Mouse (Mus musculus): Measurements from ENCODE around the gene Kdm2a. TPM values are rescaled to one million over a fixed set of nuclear protein-coding genes. Genes with fewer than 3 reads are reported as not detected.

Kdm2a gene
- total and polyA plus RNA-seq, 3 experiments, result 46.1 to 98.7 (median 73.9) TPM

DNA sequence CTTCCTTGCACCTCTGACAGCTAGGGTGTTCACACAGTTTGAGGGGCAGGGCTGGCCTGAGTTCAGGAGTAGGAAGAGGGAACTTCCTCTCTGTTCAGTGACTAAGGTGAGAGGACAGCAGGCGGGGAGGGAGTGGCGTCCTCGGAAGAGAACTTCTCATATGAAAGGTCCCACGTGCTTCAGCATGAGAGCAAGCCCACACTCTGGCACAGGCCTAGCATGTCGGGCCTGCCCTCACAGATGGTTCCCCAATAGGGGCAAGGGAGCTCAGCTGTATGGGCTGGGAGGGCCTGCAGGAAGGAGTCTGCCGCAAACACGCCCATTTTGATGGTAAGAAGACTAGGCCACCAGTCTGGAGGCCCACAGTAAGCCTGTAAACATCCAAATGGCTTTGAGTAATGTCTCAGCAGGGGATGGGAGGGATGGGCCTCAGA is 97.8 kb downstream of the Kdm2a start:
- ATAC-seq (ENCODE audit: extremely low read depth, insufficient number of reproducible peaks, low FRiP score, poor library complexity, severe bottlenecking) (peak; percentile 86), DNase-seq (ENCODE audit: low spot score) (peak; percentile 56)
- peaks cover 99% of the 10 kb centered on the region for H3K4me1 ChIP-seq (ENCODE audit: insufficient read depth, low read depth, low read length)
- no peaks in the 10 kb centered on the region for H3K27me3 ChIP-seq (ENCODE audit: insufficient read depth, low read length)
- TF ChIP-seq POLR2AphosphoS5 (IDR thresholded peaks at IDR 0.05; ENCODE audit: insufficient replicate concordance, low read depth, low read length) (no peak), TAL1 (conservative IDR thresholded peaks at IDR 0.05; ENCODE audit: low read depth, low read length) (no peak), GATA2 (IDR thresholded peaks at IDR 0.05; ENCODE audit: borderline replicate concordance, low read depth, low read length) (no peak), GATA1 (IDR thresholded peaks at IDR 0.05; ENCODE audit: borderline replicate concordance, low read length) (no peak), CTCF (IDR thresholded peaks at IDR 0.05; ENCODE audit: low read depth, low read length) (no peak)
- H3K36me3 ChIP-seq (replicated peaks), result peaks cover 84% of the 10 kb centered on the region
- peak overlapping the region; percentile 50; the same call in 1 of the 2 replicates for H3K4me3 ChIP-seq (ENCODE audit: low read depth, low read length)
- H3K9me3 ChIP-seq (replicated peaks), result no peaks in the 10 kb centered on the region

DNA sequence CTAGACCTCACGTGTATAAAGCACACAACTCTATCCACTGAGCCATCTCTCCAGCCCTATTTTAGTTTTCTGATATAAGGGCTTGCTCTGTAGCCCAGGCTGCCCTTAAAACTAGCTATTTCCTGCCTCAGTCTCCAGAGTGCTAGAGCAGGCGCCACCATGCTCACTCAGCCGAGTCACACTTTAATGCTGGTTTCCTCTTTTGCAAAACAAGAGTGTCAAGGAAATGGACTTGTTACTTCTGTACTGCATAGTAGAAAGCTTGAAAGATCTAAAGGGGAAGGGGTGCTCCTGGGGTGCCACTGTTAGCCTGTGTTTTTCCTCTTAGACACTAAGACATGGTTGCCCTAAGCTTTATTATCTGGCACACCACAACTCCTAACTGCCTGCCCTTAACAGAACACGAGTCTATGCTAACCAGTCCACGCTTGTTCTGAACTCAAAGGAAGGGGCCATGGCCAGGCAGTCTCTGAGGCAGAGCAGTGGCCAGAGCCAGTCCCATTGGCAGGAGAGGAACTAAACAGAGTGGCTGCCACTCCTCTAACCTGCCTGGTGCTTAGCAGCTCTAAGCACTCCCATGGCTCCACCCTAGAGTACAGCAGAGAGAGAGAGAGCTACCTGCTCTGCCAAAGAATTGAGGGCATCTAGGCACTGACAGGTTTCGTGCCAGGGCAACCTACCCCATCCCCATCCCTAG is 98.4 kb downstream of the Kdm2a start:
- no peak for TF ChIP-seq TAL1 (conservative IDR thresholded peaks at IDR 0.05; ENCODE audit: low read depth, low read length)
- no peak for TF ChIP-seq GATA2 (IDR thresholded peaks at IDR 0.05; ENCODE audit: borderline replicate concordance, low read depth, low read length)
- ATAC-seq (ENCODE audit: extremely low read depth, insufficient number of reproducible peaks, low FRiP score, poor library complexity, severe bottlenecking) (no peak), DNase-seq (ENCODE audit: low spot score) (no peak)
- Histone ChIP-seq H3K4me3 (ENCODE audit: low read depth, low read length) (peak overlapping the region; percentile 50; the same call in 1 of the 2 replicates), H3K27me3 (ENCODE audit: insufficient read depth, low read length) (no peaks in the 10 kb centered on the region), H3K4me1 (ENCODE audit: insufficient read depth, low read depth, low read length) (peaks cover 99% of the 10 kb centered on the region), H3K36me3 (replicated peaks) (peaks cover 90% of the 10 kb centered on the region), H3K9me3 (replicated peaks) (no peaks in the 10 kb centered on the region)

DNA sequence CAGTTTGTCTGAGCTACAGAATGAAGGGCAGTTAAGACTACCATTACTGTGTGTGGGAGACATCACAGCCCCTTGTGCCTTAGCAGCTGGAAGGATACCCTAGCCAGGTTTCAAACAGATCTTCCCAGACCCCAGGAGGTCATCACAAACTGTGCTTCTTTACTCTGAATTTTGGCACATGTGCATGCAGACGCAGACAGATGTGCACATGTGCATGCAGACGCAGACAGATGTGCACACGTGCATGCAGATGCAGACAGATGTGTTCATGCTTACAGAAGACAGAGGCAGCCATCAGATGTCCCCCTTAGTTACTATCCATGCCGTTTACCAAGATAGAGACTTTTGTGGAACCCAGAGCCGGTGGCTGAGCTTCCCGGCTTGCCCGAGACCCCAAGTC is 99.0 kb downstream of the Kdm2a start:
- peaks cover 94% of the 10 kb centered on the region for H3K36me3 ChIP-seq (replicated peaks)
- no peaks in the 10 kb centered on the region for H3K27me3 ChIP-seq (ENCODE audit: insufficient read depth, low read length)
- DNase-seq (ENCODE audit: low spot score), result no peak
- H3K4me3 ChIP-seq (ENCODE audit: low read depth, low read length), result no peak overlapping the region; the same call in 1 of the 2 replicates
- TF ChIP-seq POLR2AphosphoS5 (IDR thresholded peaks at IDR 0.05; ENCODE audit: insufficient replicate concordance, low read depth, low read length) (no peak), GATA1 (IDR thresholded peaks at IDR 0.05; ENCODE audit: borderline replicate concordance, low read length) (no peak), GATA2 (IDR thresholded peaks at IDR 0.05; ENCODE audit: borderline replicate concordance, low read depth, low read length) (no peak)
- peaks cover 98% of the 10 kb centered on the region for H3K4me1 ChIP-seq (ENCODE audit: insufficient read depth, low read depth, low read length)
- no peak for ATAC-seq (ENCODE audit: extremely low read depth, insufficient number of reproducible peaks, low FRiP score, poor library complexity, severe bottlenecking)
- H3K9me3 ChIP-seq (replicated peaks), result no peaks in the 10 kb centered on the region

DNA sequence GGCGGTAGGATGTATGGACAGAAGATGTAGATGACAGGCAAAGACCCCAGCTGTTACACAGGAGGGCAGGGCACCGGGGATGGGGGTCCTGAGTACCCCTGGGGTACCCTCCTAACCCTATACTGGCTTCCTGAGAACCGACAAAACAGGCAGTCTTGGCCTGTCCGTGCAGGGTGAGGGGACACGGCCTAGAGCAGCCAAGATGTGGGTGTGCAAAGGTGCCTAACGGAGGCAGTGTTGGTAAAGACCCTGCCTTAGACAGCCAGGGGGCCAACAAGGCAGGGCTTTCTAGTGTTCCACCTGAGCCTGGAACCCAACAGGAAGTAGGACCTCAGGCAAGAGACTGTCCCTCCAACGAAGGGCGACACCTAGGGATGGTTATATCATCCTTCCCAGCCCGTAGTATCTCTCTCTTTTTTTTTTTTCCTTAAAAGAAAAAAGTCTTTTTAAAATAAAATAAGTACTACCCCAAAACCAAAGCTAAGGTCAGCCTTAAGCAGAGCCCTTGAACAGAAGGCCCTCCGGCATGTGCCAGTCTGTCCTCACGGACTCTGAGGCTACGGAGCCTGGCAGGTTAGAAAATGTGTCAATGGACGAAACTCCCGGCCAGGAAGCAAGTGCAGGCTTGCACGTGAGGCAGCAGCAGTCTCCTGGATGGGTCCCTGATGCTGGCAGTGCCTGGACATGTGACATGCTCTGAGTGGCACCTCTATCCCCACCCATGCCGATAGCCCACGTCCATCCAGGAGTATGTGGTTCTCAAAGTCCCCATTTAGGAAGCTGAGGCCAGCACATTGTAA is 99.6 kb downstream of the Kdm2a start:
- peaks cover 98% of the 10 kb centered on the region for H3K4me1 ChIP-seq (ENCODE audit: insufficient read depth, low read depth, low read length)
- no peak overlapping the region; the same call in 1 of the 2 replicates for H3K4me3 ChIP-seq (ENCODE audit: low read depth, low read length)
- H3K36me3 ChIP-seq (replicated peaks), result peaks cover 95% of the 10 kb centered on the region
- no peak for ATAC-seq (ENCODE audit: extremely low read depth, insufficient number of reproducible peaks, low FRiP score, poor library complexity, severe bottlenecking)
- DNase-seq (ENCODE audit: low spot score), result no peak
- no peaks in the 10 kb centered on the region for H3K9me3 ChIP-seq (replicated peaks)
- no peaks in the 10 kb centered on the region for H3K27me3 ChIP-seq (ENCODE audit: insufficient read depth, low read length)
- TF ChIP-seq TAL1 (conservative IDR thresholded peaks at IDR 0.05; ENCODE audit: low read depth, low read length) (no peak), CTCF (IDR thresholded peaks at IDR 0.05; ENCODE audit: low read depth, low read length) (no peak), GATA1 (IDR thresholded peaks at IDR 0.05; ENCODE audit: borderline replicate concordance, low read length) (no peak), POLR2AphosphoS5 (IDR thresholded peaks at IDR 0.05; ENCODE audit: insufficient replicate concordance, low read depth, low read length) (no peak), GATA2 (IDR thresholded peaks at IDR 0.05; ENCODE audit: borderline replicate concordance, low read depth, low read length) (no peak)

DNA sequence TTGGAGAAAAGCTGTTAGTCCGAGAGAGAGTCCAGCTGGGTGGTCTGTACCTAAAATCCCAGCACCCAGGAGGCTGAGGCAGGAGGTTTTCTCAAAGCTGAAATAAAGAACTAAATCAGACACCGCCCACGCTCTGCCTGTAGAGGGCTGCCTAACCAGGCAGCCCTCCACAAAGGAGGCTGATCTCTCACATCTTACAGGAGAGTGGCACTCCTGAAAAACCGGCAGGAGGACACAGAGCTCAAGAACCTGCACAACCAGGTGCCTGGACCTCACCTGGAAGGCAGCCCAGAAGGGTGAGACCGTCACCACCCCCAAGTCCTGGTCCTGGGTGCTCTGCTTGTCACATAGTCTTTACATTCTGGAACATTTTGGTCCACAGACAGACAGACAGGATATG is 100.2 kb downstream of the Kdm2a start:
- Histone ChIP-seq H3K36me3 (replicated peaks) (peaks cover 94% of the 10 kb centered on the region), H3K4me1 (ENCODE audit: insufficient read depth, low read depth, low read length) (peaks cover 96% of the 10 kb centered on the region), H3K9me3 (replicated peaks) (no peaks in the 10 kb centered on the region), H3K4me3 (ENCODE audit: low read depth, low read length) (no peak overlapping the region), H3K27me3 (ENCODE audit: insufficient read depth, low read length) (no peaks in the 10 kb centered on the region)
- no peak for ATAC-seq (ENCODE audit: extremely low read depth, insufficient number of reproducible peaks, low FRiP score, poor library complexity, severe bottlenecking)
- no peak for TF ChIP-seq GATA1 (IDR thresholded peaks at IDR 0.05; ENCODE audit: borderline replicate concordance, low read length)
- TF ChIP-seq TAL1 (conservative IDR thresholded peaks at IDR 0.05; ENCODE audit: low read depth, low read length), result no peak
- no peak for TF ChIP-seq GATA2 (IDR thresholded peaks at IDR 0.05; ENCODE audit: borderline replicate concordance, low read depth, low read length)
- no peak for TF ChIP-seq POLR2AphosphoS5 (IDR thresholded peaks at IDR 0.05; ENCODE audit: insufficient replicate concordance, low read depth, low read length)
- TF ChIP-seq CTCF (IDR thresholded peaks at IDR 0.05; ENCODE audit: low read depth, low read length), result no peak
- DNase-seq (ENCODE audit: low spot score), result no peak

DNA sequence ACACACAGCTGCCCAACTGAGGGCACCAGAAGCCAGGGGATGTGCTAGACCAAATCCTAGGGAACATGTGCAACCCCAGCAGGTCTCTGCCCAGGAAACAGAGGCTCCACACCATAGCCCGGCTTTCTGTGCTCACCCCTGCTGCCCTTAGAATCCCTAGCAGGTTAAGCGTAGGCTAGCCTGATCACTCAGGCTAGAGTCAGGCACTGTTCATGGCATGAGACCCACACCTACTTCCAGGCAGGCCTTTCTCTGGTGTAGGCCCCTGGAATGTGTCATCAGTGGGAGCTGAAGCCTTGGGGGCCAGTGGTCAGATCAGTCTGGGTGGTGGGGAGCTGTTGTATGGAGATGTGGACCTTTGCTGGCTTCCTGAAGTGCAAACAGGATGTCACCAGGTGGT is 101.5 kb downstream of the Kdm2a start:
- DNase-seq (ENCODE audit: low spot score) (no peak), ATAC-seq (ENCODE audit: extremely low read depth, insufficient number of reproducible peaks, low FRiP score, poor library complexity, severe bottlenecking) (no peak)
- Histone ChIP-seq H3K36me3 (replicated peaks) (peaks cover 94% of the 10 kb centered on the region), H3K9me3 (replicated peaks) (no peaks in the 10 kb centered on the region), H3K27me3 (ENCODE audit: insufficient read depth, low read length) (no peaks in the 10 kb centered on the region), H3K4me3 (ENCODE audit: low read depth, low read length) (no peak overlapping the region; the same call in 1 of the 2 replicates), H3K4me1 (ENCODE audit: insufficient read depth, low read depth, low read length) (peaks cover 89% of the 10 kb centered on the region)
- TF ChIP-seq GATA2 (IDR thresholded peaks at IDR 0.05; ENCODE audit: borderline replicate concordance, low read depth, low read length) (no peak), GATA1 (IDR thresholded peaks at IDR 0.05; ENCODE audit: borderline replicate concordance, low read length) (no peak), CTCF (IDR thresholded peaks at IDR 0.05; ENCODE audit: low read depth, low read length) (no peak), TAL1 (conservative IDR thresholded peaks at IDR 0.05; ENCODE audit: low read depth, low read length) (no peak), POLR2AphosphoS5 (IDR thresholded peaks at IDR 0.05; ENCODE audit: insufficient replicate concordance, low read depth, low read length) (no peak)
